Mouse (Mus musculus) brain, embryonic 18.5 days (tissue): ENCODE measurements around the gene Olfr139.

Source experiments
- DNase-seq: peaks from one replicate; pipeline ENCODE4 v3.0.0-alpha.2; 2012; ENCODE audit warnings: low read depth, low spot score

Olfr139 gene

GRCm38 (mm10) chr11:74056451-74056850, at the start of gene Olfr139, which contains the start of gene Olfr399:
Olfr139 (minus strand) TSS chr11:74056551.
Olfr399 (minus strand) TSS chr11:74056615.
- no peak for DNase-seq

GRCm38 (mm10) chr11:74105066-74105465, 48.7 kb upstream of the Olfr139 start:
- DNase-seq, result no peak

- DNase-seq, result no peak
Measured at GRCm38 (mm10) chr11:74101507-74101906, 45.2 kb upstream of the Olfr139 start.

DNA sequence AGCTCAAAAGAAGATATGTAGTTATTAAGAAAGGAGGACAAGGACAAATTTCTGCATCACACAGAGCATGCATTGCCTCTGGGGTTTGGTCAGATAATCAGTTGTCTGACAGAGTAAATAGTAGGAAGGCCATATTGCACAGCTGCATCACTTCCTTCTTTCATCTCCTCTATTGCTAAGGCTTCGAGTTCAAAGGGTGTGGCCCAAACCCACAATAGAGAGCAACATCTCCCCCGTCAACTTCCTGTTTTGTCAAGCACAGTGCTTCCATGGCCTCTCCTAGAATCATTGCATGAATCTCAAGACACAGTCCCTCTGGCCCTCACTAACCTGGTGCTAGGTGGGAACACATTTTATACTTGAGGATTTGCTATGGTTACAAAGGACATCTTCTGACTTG, 44.4 kb upstream of the Olfr139 start:
- no peak for DNase-seq

DNA sequence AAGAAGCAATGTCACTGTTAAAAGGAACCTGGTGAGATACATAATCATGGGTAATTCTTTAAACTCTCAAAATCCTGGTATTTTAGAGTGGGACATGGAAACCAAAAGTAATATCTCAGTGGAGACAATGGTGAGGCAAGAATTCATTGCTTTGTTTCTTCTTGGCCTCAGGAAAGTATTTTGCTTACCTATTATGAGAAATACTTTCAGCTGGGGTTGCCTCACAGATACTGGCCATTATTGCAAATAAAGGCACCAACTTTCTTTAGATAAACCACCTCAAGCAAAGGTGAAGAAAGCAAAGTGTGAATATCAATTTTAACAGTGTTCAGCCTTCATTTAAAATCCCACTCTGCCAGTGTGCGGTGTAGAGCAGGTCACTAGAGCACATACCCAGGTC, 13.3 kb upstream of the Olfr139 start, which contains the start of gene Zfp616:
Zfp616 (plus strand) TSS at position 301 of the 400 bp plus-strand sequence.
- DNase-seq, result no peak

- no peak for DNase-seq
Measured at GRCm38 (mm10) chr11:74051347-74051746, 5.0 kb downstream of the Olfr139 start.
